Mouse (Mus musculus) liver, embryonic 13.5 days (tissue): Measurements from ENCODE around the gene Lrrc4. TPM values are rescaled to one million over a fixed set of nuclear protein-coding genes. Genes with fewer than 3 reads are reported as not detected.
A peak's percentile ranks its signal among the peaks of the same experiment; 100 is the strongest.

Experiments
- ATAC-seq: fragments of 200-750 bp; cut with Nextera tagmentation; 2 replicates; pipeline ENCODE4 v1.8.0; 2017; ENCODE audit warnings: low read depth, mild to moderate bottlenecking, moderate number of reproducible peaks, moderate library complexity
- DNase-seq: peaks from one replicate; pipeline ENCODE4 v3.0.0; 2022
- H3K27ac ChIP-seq: fragments of 300-500 bp; sonication (generic); 2 replicates; pipeline ENCODE4 v1.5.1; 2015; ENCODE audit warnings: moderate library complexity, mild to moderate bottlenecking, inconsistent platforms
- H3K27me3 ChIP-seq: fragments of 300-500 bp; sonication (generic); 2 replicates; pipeline ENCODE4 v1.6.1; 2015; ENCODE audit warnings: mild to moderate bottlenecking, inconsistent platforms
- H3K36me3 ChIP-seq: fragments of 300-500 bp; sonication (generic); 2 replicates; pipeline ENCODE4 v1.6.1; 2015; ENCODE audit warnings: mild to moderate bottlenecking, inconsistent platforms
- H3K4me1 ChIP-seq: fragments of 300-500 bp; sonication (generic); replicated peaks from 2 replicates; pipeline ENCODE4 v1.6.1; 2015; ENCODE audit warnings: inconsistent platforms
- H3K4me2 ChIP-seq: fragments of 300-500 bp; sonication (generic); 2 replicates; pipeline ENCODE4 v1.6.1; 2015; ENCODE audit warnings: inconsistent platforms, mild to moderate bottlenecking, moderate library complexity
- H3K4me3 ChIP-seq: fragments of 300-500 bp; sonication (generic); replicated peaks from 2 replicates; pipeline ENCODE4 v1.5.1; 2015; ENCODE audit warnings: mild to moderate bottlenecking, inconsistent platforms
- H3K9ac ChIP-seq: fragments of 300-500 bp; sonication (generic); 2 replicates; pipeline ENCODE4 v1.6.1; 2015; ENCODE audit warnings: mild to moderate bottlenecking, inconsistent platforms
- H3K9me3 ChIP-seq: fragments of 300-500 bp; sonication (generic); replicated peaks from 2 replicates; pipeline ENCODE4 v1.6.1; 2016; ENCODE audit warnings: inconsistent platforms
- WGBS: fragments of 180-500 bp; shearing (Covaris S2); methylation state at CpG from one replicate; pipeline ENCODE4 v1.1.7; 2015; ENCODE audit not compliant: insufficient replicate concordance; 5-methylcytosine and 5-hydroxymethylcytosine counted together
- polyA plus RNA-seq: library from polyadenylated mRNA; unstranded; fragments of >200 nt; fragmentation: Nextera tagmentation; extraction: Ambion mirVana; gene quantifications from 2 replicates; pipeline ENCODE4 v1.2.1, GENCODE M21; 2015

Gene Lrrc4
- polyA plus RNA-seq, 1 experiment from 2014 or later: 0.08 TPM

DNA sequence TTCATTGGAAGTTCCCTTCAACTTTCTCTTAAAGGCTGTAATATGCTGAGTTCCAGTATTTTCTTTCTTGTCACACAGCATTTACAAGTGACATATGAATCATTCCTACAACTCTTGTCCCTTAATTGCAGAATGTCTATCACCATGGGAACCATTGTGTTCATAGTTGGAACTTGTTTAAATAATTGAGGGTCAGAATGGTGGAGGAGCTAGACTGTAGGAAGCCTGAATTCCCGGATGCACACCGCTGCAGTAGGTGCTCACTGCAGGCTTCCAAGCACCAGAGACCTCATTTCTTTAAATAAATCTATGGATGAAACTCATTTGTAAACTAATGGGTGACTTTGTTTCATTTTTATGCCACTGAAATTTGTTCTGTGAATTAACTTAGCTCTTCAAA lies 201.7 kb downstream of the Lrrc4 start:
- no peak for DNase-seq
- no peak for ATAC-seq

DNA sequence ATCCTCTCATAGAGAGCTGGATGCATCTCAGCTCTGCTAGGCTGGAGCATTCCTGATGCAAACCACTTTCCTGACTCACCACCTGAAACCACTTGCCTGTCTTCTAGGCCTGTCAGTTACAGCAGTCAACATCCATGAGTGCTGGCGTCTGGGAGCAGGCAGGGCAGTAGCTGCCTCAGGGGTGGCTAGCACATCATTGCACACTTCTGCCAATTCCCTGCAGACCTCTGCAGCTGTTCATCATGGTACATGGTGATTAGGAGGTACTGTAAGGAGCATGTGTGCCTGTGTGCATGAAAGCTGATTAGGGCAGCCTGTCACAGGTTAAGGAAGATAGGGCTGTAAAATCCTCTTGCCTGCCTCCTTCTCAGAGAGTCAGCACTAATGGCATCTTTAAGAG lies 203.1 kb downstream of the Lrrc4 start:
- 35% methylated on average over 1 of the region's 1 CpGs for WGBS
- H3K27me3 ChIP-seq: no peaks in the 10 kb centered on the region
- H3K4me3 ChIP-seq: no peak overlapping the region
- peak overlapping the region; percentile 4; the same call in 1 of the 2 replicates for H3K4me2 ChIP-seq
- H3K9me3 ChIP-seq: no peaks in the 10 kb centered on the region
- H3K9ac ChIP-seq: 0 out of 2 replicates have a peak overlapping the region, but pooled peaks have one; percentile 33
- H3K36me3 ChIP-seq: peaks cover 25% of the 10 kb centered on the region
- peak overlapping the region; percentile 73 for H3K27ac ChIP-seq
- peaks cover 48% of the 10 kb centered on the region for H3K4me1 ChIP-seq
- ATAC-seq (peak; percentile 99), DNase-seq (peak; percentile 61)

More for the DNA sequence above, 201.7 kb downstream of the Lrrc4 start:
- peaks cover 45% of the 10 kb centered on the region for H3K4me1 ChIP-seq
- H3K9ac ChIP-seq: no peak overlapping the region
- H3K36me3 ChIP-seq: peaks cover 25% of the 10 kb centered on the region
- H3K27me3 ChIP-seq: no peaks in the 10 kb centered on the region
- H3K4me3 ChIP-seq: no peak overlapping the region
- no peaks in the 10 kb centered on the region for H3K9me3 ChIP-seq
- no peak overlapping the region for H3K27ac ChIP-seq
- no peak overlapping the region for H3K4me2 ChIP-seq
- 93% methylated on average over 2 of the region's 2 CpGs for WGBS

DNA sequence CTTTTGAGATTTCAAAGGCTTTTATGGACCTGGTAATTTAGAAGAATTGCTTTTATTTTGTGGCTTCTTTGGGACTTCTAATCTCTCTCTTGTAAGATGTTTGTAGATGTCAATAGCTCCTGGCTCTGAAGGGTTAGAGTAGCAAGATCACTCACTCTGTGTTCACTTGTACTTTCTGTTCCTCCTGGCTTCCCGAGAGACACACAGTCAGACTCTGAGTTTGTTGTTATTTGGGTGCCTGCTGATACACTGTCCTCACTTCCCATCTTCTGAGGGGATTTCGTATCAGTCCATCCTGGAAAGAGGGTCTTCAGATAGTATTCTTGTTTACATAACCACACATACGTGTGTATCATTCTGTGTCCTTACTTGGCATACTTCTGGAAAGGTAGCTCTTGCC lies 208.6 kb downstream of the Lrrc4 start:
- Histone ChIP-seq H3K27ac (peak overlapping the region; percentile 83), H3K9ac (no peak overlapping the region), H3K36me3 (peaks cover 15% of the 10 kb centered on the region), H3K9me3 (no peaks in the 10 kb centered on the region), H3K4me1 (peaks cover 69% of the 10 kb centered on the region), H3K4me3 (no peak overlapping the region), H3K27me3 (no peaks in the 10 kb centered on the region), H3K4me2 (0 out of 2 replicates have a peak overlapping the region, but pooled peaks have one; percentile 13)
- 67% methylated on average over 3 of the region's 3 CpGs for WGBS
- DNase-seq (no peak), ATAC-seq (no peak)

DNA sequence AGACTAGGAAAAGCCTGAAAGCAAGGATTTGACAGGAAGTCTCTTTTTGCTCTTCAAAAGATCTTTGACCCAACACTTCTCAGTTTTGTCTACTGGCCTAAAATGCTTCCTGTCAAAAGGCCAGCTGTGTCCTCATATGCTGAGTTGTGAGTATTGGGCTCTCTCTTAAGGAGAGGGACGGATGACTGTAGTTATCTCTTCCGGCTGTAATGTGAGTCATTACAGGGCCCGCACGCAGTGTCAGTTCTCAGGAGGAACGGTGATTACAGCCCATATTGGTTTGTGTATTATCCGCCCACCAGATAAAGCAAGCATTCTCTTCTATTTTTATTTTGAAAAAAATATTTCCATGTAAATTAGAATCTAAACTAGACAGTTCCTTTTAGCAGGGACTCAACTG lies 209.0 kb downstream of the Lrrc4 start:
- WGBS: 12% methylated on average over 6 of the region's 6 CpGs

DNA sequence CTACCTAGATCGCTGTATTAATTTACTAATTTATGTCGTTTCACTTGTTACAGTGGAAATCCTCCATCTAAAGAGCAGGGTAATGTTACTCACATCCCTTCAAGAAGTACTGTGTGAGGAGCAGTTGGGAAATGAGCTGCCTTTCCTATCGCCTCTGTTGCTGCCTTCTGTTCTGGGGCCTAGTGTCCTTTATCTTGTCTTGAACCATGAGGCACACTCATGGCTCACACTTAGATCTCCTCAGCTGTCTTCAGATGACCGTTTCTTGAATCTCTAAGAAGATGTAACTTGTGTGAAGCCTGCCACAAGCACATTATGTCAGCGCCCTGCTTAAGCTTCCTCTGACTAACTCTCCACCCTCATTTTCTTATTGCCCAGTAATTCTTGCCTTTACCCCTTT lies 209.6 kb downstream of the Lrrc4 start:
- peak overlapping the region; percentile 13 for H3K4me2 ChIP-seq
- peaks cover 69% of the 10 kb centered on the region for H3K4me1 ChIP-seq

More for the DNA sequence above, 209.0 kb downstream of the Lrrc4 start:
- 0 out of 2 replicates have a peak overlapping the region, but pooled peaks have one; percentile 3 for H3K9ac ChIP-seq
- peaks cover 13% of the 10 kb centered on the region for H3K36me3 ChIP-seq
- H3K9me3 ChIP-seq: no peaks in the 10 kb centered on the region
- H3K27ac ChIP-seq: peak overlapping the region; percentile 83
- DNase-seq: no peak
- no peak overlapping the region for H3K4me3 ChIP-seq
- no peaks in the 10 kb centered on the region for H3K27me3 ChIP-seq
- peak; percentile 76 for ATAC-seq
- H3K4me2 ChIP-seq: peak overlapping the region; percentile 13; the same call in 1 of the 2 replicates
- H3K4me1 ChIP-seq: peaks cover 69% of the 10 kb centered on the region

DNA sequence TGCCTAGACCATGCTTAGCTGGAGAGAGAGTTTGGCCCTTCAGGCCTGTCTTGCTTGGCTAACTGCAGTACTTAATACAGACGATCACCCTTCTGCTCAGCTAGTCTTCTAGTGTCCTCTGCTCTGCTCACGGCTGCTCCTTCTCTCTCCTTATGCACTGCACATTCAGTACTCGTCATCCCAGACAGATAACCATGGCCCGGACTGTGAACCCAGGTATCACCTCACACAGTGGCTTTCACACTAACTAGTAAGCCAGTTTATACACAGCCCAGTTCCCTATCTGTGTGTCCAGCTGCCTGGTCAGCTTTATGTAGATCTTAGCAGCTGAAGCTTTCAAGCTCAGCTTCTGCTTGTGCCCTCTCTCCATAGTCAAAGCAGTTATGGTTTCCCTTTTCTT lies 210.1 kb downstream of the Lrrc4 start:
- H3K4me3 ChIP-seq: no peak overlapping the region
- no peaks in the 10 kb centered on the region for H3K9me3 ChIP-seq
- 25% methylated on average over 4 of the region's 4 CpGs for WGBS
- H3K4me1 ChIP-seq: peaks cover 74% of the 10 kb centered on the region
- DNase-seq (peak; percentile 33), ATAC-seq (peak; percentile 81)
- H3K27ac ChIP-seq: peak overlapping the region; percentile 83
- H3K9ac ChIP-seq: peak overlapping the region; percentile 4; the same call in 1 of the 2 replicates
- H3K27me3 ChIP-seq: no peaks in the 10 kb centered on the region
- H3K4me2 ChIP-seq: peak overlapping the region; percentile 13
- H3K36me3 ChIP-seq: peaks cover 5% of the 10 kb centered on the region

More for the DNA sequence above, 209.6 kb downstream of the Lrrc4 start:
- no peaks in the 10 kb centered on the region for H3K9me3 ChIP-seq
- H3K27ac ChIP-seq: peak overlapping the region; percentile 83
- peaks cover 9% of the 10 kb centered on the region for H3K36me3 ChIP-seq
- ATAC-seq (peak; percentile 81), DNase-seq (peak; percentile 34)
- H3K27me3 ChIP-seq: no peaks in the 10 kb centered on the region
- no peak overlapping the region for H3K4me3 ChIP-seq
- WGBS: 36% methylated on average over 5 of the region's 5 CpGs
- 0 out of 2 replicates have a peak overlapping the region, but pooled peaks have one; percentile 3 for H3K9ac ChIP-seq

DNA sequence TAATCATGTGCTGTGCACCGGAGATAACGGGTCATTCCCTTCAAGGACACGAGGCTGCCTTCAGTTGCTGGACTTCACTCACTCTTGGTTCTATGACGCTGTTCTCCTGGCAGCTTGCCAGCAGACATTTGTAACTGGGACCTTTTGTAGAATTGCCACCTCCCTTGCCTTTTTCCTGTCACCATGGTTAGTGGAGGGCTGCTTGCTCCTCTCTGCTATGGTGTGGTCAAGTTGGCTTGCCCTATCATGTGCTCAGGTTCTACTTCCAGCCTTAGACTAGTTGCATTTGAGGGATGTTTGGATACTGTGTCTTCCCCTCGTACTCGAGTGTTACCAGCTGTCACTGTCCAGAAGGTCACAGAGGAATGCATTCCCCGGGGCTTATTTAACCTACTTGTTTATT lies 212.8 kb downstream of the Lrrc4 start:
- Histone ChIP-seq H3K27ac (peak overlapping the region; percentile 43; the same call in 1 of the 2 replicates), H3K27me3 (no peaks in the 10 kb centered on the region), H3K4me3 (no peak overlapping the region), H3K4me1 (peaks cover 70% of the 10 kb centered on the region), H3K9me3 (no peaks in the 10 kb centered on the region), H3K4me2 (no peak overlapping the region), H3K36me3 (no peaks in the 10 kb centered on the region), H3K9ac (no peak overlapping the region)
- DNase-seq (no peak), ATAC-seq (no peak)
- 52% methylated on average over 7 of the region's 7 CpGs for WGBS

DNA sequence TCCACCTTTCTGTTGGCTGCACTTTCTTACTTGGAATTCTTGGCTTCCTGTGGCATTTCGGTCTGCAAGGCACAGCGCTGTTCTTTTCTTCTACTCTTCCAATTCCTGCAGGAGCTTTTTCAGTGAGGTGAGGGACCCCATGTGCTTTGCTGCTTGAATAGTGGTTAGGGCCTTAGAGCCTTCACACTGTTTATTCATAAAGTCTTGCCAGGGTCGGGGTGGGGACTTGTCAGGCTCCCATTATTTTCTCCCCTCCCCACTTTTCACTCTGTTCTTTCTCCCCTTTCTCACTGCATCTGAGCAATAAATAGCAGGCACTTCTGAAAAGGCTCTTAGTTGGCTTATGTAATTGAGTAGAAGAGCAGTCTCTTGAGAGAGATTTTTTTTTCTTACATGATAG lies 213.2 kb downstream of the Lrrc4 start:
- H3K4me3 ChIP-seq: no peak overlapping the region
- no peaks in the 10 kb centered on the region for H3K27me3 ChIP-seq
- ATAC-seq (no peak), DNase-seq (no peak)
- no peak overlapping the region for H3K4me2 ChIP-seq
- H3K36me3 ChIP-seq: no peaks in the 10 kb centered on the region
- H3K9me3 ChIP-seq: no peaks in the 10 kb centered on the region
- 76% methylated on average over 3 of the region's 3 CpGs for WGBS
- peak overlapping the region; percentile 43; the same call in 1 of the 2 replicates for H3K27ac ChIP-seq
- H3K9ac ChIP-seq: no peak overlapping the region
- peaks cover 66% of the 10 kb centered on the region for H3K4me1 ChIP-seq

DNA sequence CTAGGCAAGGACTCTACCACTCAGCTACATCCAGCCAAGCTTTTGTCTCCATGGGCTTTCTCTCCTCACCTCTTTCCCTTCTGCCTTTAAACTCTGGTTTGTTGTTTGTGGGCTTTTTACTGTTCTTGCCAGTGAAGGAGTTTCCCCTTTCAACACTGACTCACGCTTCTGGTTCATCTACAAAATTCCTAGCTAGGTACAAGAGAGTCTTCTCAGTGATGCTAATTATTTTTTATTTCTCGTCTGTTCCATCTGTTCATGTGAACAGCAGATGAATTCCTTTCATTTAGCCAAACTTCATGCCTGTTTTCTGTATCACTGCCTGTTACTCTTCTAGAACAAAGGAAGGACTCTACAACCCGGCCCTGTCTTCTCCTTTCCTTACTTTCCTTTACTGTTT lies 215.6 kb downstream of the Lrrc4 start:
- no peak for ATAC-seq

DNA sequence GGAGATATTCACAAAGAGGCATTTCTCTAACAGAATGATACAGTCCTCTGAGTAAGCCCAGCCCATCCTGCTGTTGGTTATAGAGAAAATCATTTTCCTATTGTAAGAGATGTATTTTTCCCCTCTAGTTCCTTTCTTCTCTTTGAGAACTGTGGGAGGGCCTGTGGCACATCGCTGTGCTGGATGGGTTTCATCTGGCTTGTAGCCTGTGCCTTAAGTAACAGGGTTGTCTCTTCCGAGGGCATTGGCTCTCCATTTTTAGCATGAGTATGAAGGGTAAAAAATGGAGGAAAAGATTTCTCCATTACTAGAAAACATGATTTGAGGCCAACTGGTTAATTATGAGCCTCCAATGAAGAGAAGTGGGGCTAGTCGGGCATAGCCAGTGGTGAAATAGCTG lies 216.1 kb downstream of the Lrrc4 start:
- 86% methylated on average over 3 of the region's 3 CpGs for WGBS
- no peak overlapping the region for H3K4me2 ChIP-seq

More for the DNA sequence above, 215.6 kb downstream of the Lrrc4 start:
- Histone ChIP-seq H3K9me3 (no peaks in the 10 kb centered on the region), H3K4me2 (no peak overlapping the region), H3K36me3 (no peaks in the 10 kb centered on the region), H3K9ac (no peak overlapping the region), H3K27me3 (no peaks in the 10 kb centered on the region), H3K4me1 (peaks cover 42% of the 10 kb centered on the region), H3K4me3 (no peak overlapping the region), H3K27ac (no peak overlapping the region)
- no peak for DNase-seq
- 67% methylated on average over 3 of the region's 3 CpGs for WGBS

DNA sequence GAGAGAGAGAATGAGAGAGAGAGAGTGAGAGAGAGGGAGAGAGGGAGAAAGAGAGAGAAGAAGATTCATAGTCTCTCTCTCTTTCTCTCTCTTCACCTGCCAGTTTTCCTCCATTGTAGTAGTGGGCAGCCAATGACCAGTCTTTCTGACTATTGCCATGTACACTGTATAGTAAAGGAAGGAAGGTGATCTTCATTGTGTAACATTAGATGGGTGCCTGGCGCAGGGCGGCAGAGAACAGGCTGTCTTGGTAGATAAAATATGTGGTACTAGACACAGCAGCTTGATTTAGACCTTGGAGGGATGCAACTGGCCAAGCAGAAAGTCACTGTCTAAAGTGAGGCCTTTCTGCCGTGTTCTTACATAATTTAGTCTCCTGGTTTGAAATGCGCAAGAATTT lies 216.7 kb downstream of the Lrrc4 start:
- Histone ChIP-seq H3K4me2 (no peak overlapping the region), H3K4me1 (peaks cover 37% of the 10 kb centered on the region), H3K27ac (no peak overlapping the region), H3K36me3 (no peaks in the 10 kb centered on the region), H3K27me3 (no peaks in the 10 kb centered on the region), H3K9ac (no peak overlapping the region), H3K4me3 (no peak overlapping the region), H3K9me3 (no peaks in the 10 kb centered on the region)
- no peak for ATAC-seq
- DNase-seq: no peak
- 83% methylated on average over 4 of the region's 4 CpGs for WGBS

More for the DNA sequence above, 216.1 kb downstream of the Lrrc4 start:
- no peaks in the 10 kb centered on the region for H3K27me3 ChIP-seq
- DNase-seq (no peak), ATAC-seq (no peak)
- H3K4me1 ChIP-seq: peaks cover 42% of the 10 kb centered on the region
- H3K9me3 ChIP-seq: no peaks in the 10 kb centered on the region
- H3K36me3 ChIP-seq: no peaks in the 10 kb centered on the region
- H3K4me3 ChIP-seq: no peak overlapping the region
- H3K9ac ChIP-seq: no peak overlapping the region
- H3K27ac ChIP-seq: no peak overlapping the region

DNA sequence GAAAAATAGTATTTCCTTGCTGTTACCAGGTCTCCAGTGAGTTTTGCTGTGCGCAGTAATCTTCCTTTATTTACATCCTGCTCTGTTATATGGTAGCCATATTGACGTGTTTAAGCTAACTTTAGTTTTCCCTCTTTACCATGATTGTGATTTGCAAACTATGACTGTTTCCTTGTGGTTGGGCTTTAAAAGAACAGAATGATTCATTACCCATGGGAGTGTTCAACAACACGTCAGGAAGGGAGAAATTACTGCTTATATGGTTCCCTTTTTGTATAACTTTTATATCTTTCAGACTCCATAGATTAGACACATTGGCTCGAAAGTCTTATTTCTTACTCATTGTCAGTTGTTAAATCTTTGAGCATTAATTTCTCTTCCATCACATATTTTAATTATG lies 218.1 kb downstream of the Lrrc4 start:
- Histone ChIP-seq H3K36me3 (no peaks in the 10 kb centered on the region), H3K4me2 (no peak overlapping the region)

More for the DNA sequence above, 218.1 kb downstream of the Lrrc4 start:
- DNase-seq (no peak), ATAC-seq (no peak)
- Histone ChIP-seq H3K4me1 (peaks cover 26% of the 10 kb centered on the region), H3K27ac (no peak overlapping the region), H3K4me3 (no peak overlapping the region), H3K27me3 (no peaks in the 10 kb centered on the region), H3K9ac (no peak overlapping the region), H3K9me3 (no peaks in the 10 kb centered on the region)
- WGBS: 75% methylated on average over 4 of the region's 4 CpGs
